10 mouse cellular contexts compared by ENCODE assay signal in the genomic region with DNA sequence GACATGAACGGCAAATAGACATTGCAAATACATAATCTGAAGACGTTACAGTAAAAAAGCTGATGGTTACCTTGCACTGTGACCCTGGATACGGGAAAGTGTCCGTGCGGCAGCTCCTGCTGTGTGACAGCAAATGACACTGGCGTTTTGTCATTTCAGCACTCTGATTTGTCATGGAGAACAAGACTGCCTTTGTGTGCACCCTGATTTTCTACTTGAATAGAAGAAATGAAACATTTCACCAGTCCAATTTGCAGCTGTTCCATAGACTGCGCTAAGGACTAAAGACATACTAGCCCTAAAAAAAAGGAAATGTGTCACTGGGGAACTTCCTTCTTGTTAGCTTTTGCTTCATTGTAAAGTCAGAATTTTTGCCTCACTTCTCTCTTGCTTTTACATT. TPM values are rescaled to one million over a fixed set of nuclear protein-coding genes. Genes with fewer than 3 reads are reported as not detected.
DNase-seq lines count a peak whose midpoint lies in the region; ATAC-seq and TF ChIP-seq lines count a peak whose summit lies in the region.
"Had no signal": no experiment of that assay in that cellular context is flagged by ENCODE, and none has a peak within 500 bp of the region (broad histone marks: within the 10 kb centered on the region; RNA-seq: fewer than 3 reads in every experiment).

A gene (minus strand): TSS at position 168 of the 400 bp plus-strand sequence.

- 11% methylated on average over 7 of the region's 7 CpGs for WGBS in hindbrain, embryonic 12.5 days

- peak within 1 kb of the TSS; percentile 50; the same call in 1 of the 2 replicates for H3K27ac ChIP-seq in left cerebral cortex, adult 2 months
- no peak within 1 kb of the TSS for H3K27ac ChIP-seq in hindbrain, embryonic 12.5 days
- H3K27ac ChIP-seq: lung, embryonic 15.5 days had no signal

- no peak for TF ChIP-seq CTCF in left cerebral cortex, adult 2 months (IDR thresholded peaks at IDR 0.05)
- no peak for TF ChIP-seq CTCF in brain, embryonic 14.5 days (IDR thresholded peaks at IDR 0.05; ENCODE audit: borderline replicate concordance, extremely low read depth, insufficient read depth, insufficient read length)

- TF ChIP-seq POLR2A in brain, embryonic 14.5 days (IDR thresholded peaks at IDR 0.05; ENCODE audit: borderline replicate concordance, extremely low read depth, insufficient read depth, insufficient read length, poor library complexity, severe bottlenecking) = no peak

- H3K4me2 ChIP-seq in hindbrain, embryonic 12.5 days (replicated peaks) = peak within 1 kb of the TSS; percentile 18; the same call in 1 of the 2 replicates
- H3K4me2 ChIP-seq: lung, embryonic 15.5 days had no signal

- peak within 1 kb of the TSS; percentile 18; the same call in 1 of the 2 replicates for H3K4me3 ChIP-seq in left cerebral cortex, adult 2 months
- no peak within 1 kb of the TSS for H3K4me3 ChIP-seq in hindbrain, embryonic 12.5 days
- H3K4me3 ChIP-seq: lung, embryonic 15.5 days had no signal

- H3K9ac ChIP-seq in hindbrain, embryonic 12.5 days = no peak within 1 kb of the TSS
- H3K9ac ChIP-seq: lung, embryonic 15.5 days had no signal

- intact Hi-C loops in left cerebral cortex, adult 2 months (cut with DNase I) = no loop called here

- H3K36me3 ChIP-seq in hindbrain, embryonic 12.5 days = no peaks in the 10 kb centered on the region
- H3K36me3 ChIP-seq: lung, embryonic 15.5 days had no signal

- no peaks in the 10 kb centered on the region; the same call in 1 of the 2 replicates for H3K27me3 ChIP-seq in hindbrain, embryonic 12.5 days
- H3K27me3 ChIP-seq: lung, embryonic 15.5 days; Patski had no signal

- H3K9me3 ChIP-seq in hindbrain, embryonic 12.5 days (replicated peaks) = no peaks in the 10 kb centered on the region
- H3K9me3 ChIP-seq: lung, embryonic 15.5 days had no signal

- H3K4me1 ChIP-seq in hindbrain, embryonic 12.5 days = peaks cover 15% of the 10 kb centered on the region

- DNase-seq in left cerebral cortex, adult 2 months (ENCODE audit: extremely low spot score in 1 of 2, low spot score in 2 of 2) = no peak
- DNase-seq in left cerebral cortex, adult 11 months (ENCODE audit: low spot score) = no peak
- peak; percentile 74 for DNase-seq in brain, embryonic 14.5 days (ENCODE audit: low read depth)
- no peak for DNase-seq in adrenal gland, postnatal 10 days
- no peak for DNase-seq in spleen, adult 12 weeks (ENCODE audit: low spot score)
- no peak for DNase-seq in urinary bladder, adult 18-20 months (ENCODE audit: low spot score in 2 of 2)

- ATAC-seq in hindbrain, embryonic 12.5 days (ENCODE audit: low FRiP score) = peak; percentile 61
- peak; percentile 32 for ATAC-seq in megakaryocyte progenitor cell, adult 5-6 weeks (replicated peaks; ENCODE audit: poor library complexity)
- ATAC-seq: Patski had no signal

RNA-seq across cellular contexts. Expression of the gene that starts here (rescaled TPM):
- 10 to 100 TPM; 34.1 to 35.0 TPM for total RNA-seq in left cerebral cortex, adult 2 months (2021)
- polyA plus RNA-seq in brain, embryonic 14.5 days (2012; rRNA removed) = 6.6 and 6.7 TPM in 2 replicates
- polyA plus RNA-seq in hindbrain, embryonic 12.5 days (2016; fragmentation: Nextera tagmentation; extraction: Ambion mirVana) = 4.3 and 5.4 TPM in 2 replicates
- total RNA-seq in megakaryocyte progenitor cell, adult 5-6 weeks (2015) = 0.32 TPM in 1 of 2 replicates, not detected in the other
- 0.17 TPM in 1 of 2 replicates, not detected in the other for total RNA-seq in megakaryocyte progenitor cell, adult 5-6 weeks (2017)
- 1 to 10 TPM; 3.3 to 3.5 TPM for total RNA-seq in adrenal gland, postnatal 10 days (2021)
- polyA plus RNA-seq: Patski had no signal

Comparison
In these comparisons a context has a peak if more than half of its experiments do, and no peak if none do; other contexts are left out.
1. RNA of the gene that starts here (total RNA-seq): 34.1 to 35.0 TPM in left cerebral cortex, adult 2 months; 3.3 to 3.5 TPM in adrenal gland, postnatal 10 days and 0.17 to 0.32 TPM in megakaryocyte progenitor cell, adult 5-6 weeks; every median in the first group is over 4 times any median in the second.
2. Peak in ATAC-seq in megakaryocyte progenitor cell, adult 5-6 weeks; RNA of the gene not detected or under 1 TPM.